Mouse (Mus musculus) G1E (cell line): ENCODE data around the gene Camk2n1. TPM values are rescaled to one million over a fixed set of nuclear protein-coding genes. Genes with fewer than 3 reads are reported as not detected.

Experiments used
- ATAC-seq: 2 replicates; pipeline ENCODE4 v1.8.0; 2016; ENCODE audit warnings: mild to moderate bottlenecking; ENCODE audit not compliant: insufficient number of reproducible peaks, poor library complexity, low FRiP score, severe bottlenecking; ENCODE audit errors: extremely low read depth
- DNase-seq: peaks from one replicate; pipeline ENCODE4 v3.0.0; 2012; ENCODE audit warnings: low spot score
- H3K27me3 ChIP-seq: 2 replicates; pipeline ENCODE4 v1.6.1; 2012; ENCODE audit warnings: mild to moderate bottlenecking, low read length, inconsistent platforms; ENCODE audit not compliant: insufficient read depth
- H3K36me3 ChIP-seq: replicated peaks from 2 replicates; pipeline ENCODE3; 2012; ENCODE audit warnings: mild to moderate bottlenecking, inconsistent platforms
- H3K4me1 ChIP-seq: 2 replicates; pipeline ENCODE4 v1.6.1; 2012; ENCODE audit warnings: low read depth, low read length, inconsistent platforms, mixed read lengths; ENCODE audit not compliant: insufficient read depth
- H3K4me3 ChIP-seq: 2 replicates; pipeline ENCODE4 v1.5.1; 2012; ENCODE audit warnings: low read depth, mild to moderate bottlenecking, inconsistent platforms, low read length, moderate library complexity, mixed read lengths
- H3K9me3 ChIP-seq: replicated peaks from 2 replicates; pipeline ENCODE4 v1.6.1; 2012; ENCODE audit warnings: inconsistent platforms
- CTCF ChIP-seq: IDR thresholded peaks from 2 replicates; pipeline ENCODE4 v1.5.1; 2012; ENCODE audit warnings: low read depth, low read length, inconsistent platforms, mixed read lengths
- GATA1 ChIP-seq: IDR thresholded peaks from 2 replicates; pipeline ENCODE4 v1.6.1; 2012; ENCODE audit warnings: borderline replicate concordance, low read length, inconsistent platforms, mixed read lengths
- GATA2 ChIP-seq: IDR thresholded peaks from 2 replicates; pipeline ENCODE4 v1.6.1; 2012; ENCODE audit warnings: low read depth, low read length, inconsistent platforms, borderline replicate concordance
- POLR2AphosphoS5 ChIP-seq: IDR thresholded peaks from 2 replicates; pipeline ENCODE4 v1.6.1; 2012; ENCODE audit warnings: low read depth, low read length, inconsistent platforms; ENCODE audit not compliant: insufficient replicate concordance
- TAL1 ChIP-seq: conservative IDR thresholded peaks from 2 replicates; pipeline ENCODE4 v1.6.1; 2012; ENCODE audit warnings: low read depth, low read length, inconsistent platforms, mixed read lengths
- polyA plus RNA-seq: library from polyadenylated mRNA; stranded (reverse); fragments of >175 nt; gene quantifications from 2 replicates; pipeline ENCODE4 v1.2.3, GENCODE M21; 2012
- total RNA-seq, 2 experiments: library from RNA; stranded (forward) in 1 of 2; stranded (reverse) in 1 of 2; fragments of 200-1000 nt in 1 of 2; fragments of >200 nt in 1 of 2; fragmentation: Nextera tagmentation in 1 of 2; gene quantifications; 2 replicates each; pipeline ENCODE4 v1.2.3; 2014 to 2017

The Camk2n1 gene
- total and polyA plus RNA-seq, 3 experiments = 1.6 to 3.7 (median 3.0) TPM

DNA sequence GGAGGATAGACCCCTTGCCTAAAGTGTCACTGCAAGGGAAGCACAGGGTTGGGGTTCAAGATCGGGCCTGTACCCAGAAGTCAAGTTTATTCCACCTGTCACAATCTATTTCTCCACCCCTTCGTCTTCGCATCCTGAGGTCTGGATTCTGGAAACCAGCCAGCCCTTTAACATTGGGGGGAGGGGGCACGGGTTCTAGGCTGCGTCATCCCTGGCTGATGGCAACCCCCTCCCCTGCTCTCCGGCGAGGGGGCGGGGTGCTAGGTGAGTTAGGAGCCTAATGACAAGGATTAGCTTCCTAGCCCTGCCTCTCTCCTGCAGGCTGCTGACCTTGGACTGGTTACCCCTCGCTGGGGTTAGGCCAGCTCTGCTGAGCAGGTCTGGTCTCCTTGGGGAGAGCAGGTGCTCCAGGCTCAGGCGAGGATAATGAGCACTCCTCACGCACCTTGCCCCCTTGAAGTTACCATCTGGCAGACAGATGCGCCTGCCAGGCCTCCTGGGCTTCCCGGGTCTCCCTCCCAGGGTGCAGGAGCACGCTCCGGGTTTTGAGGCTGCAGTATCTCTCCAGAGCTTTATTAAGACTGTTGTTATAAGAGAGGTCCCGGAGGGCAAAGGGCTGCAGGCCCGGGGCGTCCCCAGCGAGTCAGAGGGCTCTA lies 889 bp upstream of the Camk2n1 start:
- H3K4me3 ChIP-seq = peak overlapping the region; percentile 75; the same call in 1 of the 2 replicates

GRCm38 (mm10) chr4:138454571-138455140 lies 542 bp downstream of the Camk2n1 start:
- Histone ChIP-seq H3K4me1 (peaks cover 36% of the 10 kb centered on the region), H3K27me3 (peaks cover 40% of the 10 kb centered on the region), H3K4me3 (peak overlapping the region; percentile 75), H3K9me3 (peaks cover 10% of the 10 kb centered on the region), H3K36me3 (no peaks in the 10 kb centered on the region)
- TF ChIP-seq GATA2 = no peak
- DNase-seq (peak; percentile 69), ATAC-seq (no peak)

More for the DNA sequence above, 889 bp upstream of the Camk2n1 start:
- ATAC-seq (no peak), DNase-seq (no peak)
- no peak for TF ChIP-seq GATA2
- TF ChIP-seq TAL1 = no peak
- no peak for TF ChIP-seq POLR2AphosphoS5
- no peak for TF ChIP-seq CTCF
- no peak for TF ChIP-seq GATA1
- peaks cover 10% of the 10 kb centered on the region for H3K9me3 ChIP-seq
- H3K36me3 ChIP-seq = no peaks in the 10 kb centered on the region
- peaks cover 43% of the 10 kb centered on the region for H3K27me3 ChIP-seq
- H3K4me1 ChIP-seq = peaks cover 36% of the 10 kb centered on the region

DNA sequence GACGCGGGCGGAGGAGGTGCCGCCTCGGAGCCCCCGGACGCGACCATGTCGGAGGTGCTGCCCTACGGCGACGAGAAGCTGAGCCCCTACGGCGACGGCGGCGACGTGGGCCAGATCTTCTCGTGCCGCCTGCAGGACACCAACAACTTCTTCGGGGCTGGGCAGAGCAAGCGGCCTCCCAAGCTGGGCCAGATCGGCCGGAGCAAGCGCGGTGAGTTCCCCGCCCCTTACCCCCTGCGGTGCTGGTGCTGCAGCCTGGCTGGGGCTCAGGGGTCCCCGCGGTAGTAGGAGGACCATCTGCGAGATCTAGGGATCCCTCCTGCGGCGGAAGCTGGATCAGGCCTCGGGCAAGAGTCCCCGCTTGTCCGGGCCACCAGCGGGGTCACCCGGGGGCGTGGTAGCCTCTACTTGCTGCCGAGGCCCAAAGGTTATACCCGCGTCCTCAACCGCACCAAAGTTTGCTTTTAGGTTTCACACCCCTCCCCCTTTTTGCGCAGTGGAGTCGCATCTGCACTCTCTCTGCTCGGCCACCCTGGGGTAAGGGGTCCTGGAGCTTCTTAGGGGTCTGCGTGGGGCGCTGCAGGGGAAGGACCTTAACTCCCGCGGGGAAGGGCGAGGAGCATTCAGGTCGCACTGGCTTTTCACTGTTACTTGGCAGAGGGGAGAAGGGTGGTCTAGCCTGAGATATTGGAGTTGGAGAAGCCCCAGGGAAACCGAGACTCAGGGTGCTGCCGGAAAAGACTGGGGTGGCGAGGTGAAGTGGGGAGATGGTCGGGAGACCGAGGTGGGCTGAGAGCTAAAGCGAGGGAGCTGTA lies 1.2 kb downstream of the Camk2n1 start:
- Histone ChIP-seq H3K36me3 (no peaks in the 10 kb centered on the region), H3K4me1 (peaks cover 36% of the 10 kb centered on the region), H3K4me3 (peak overlapping the region; percentile 75), H3K27me3 (peaks cover 36% of the 10 kb centered on the region), H3K9me3 (peaks cover 10% of the 10 kb centered on the region)
- no peak for ATAC-seq
- TF ChIP-seq GATA2 (no peak), GATA1 (no peak)
- no peak for DNase-seq

- no peak for DNase-seq
- peaks cover 36% of the 10 kb centered on the region for H3K4me1 ChIP-seq
- H3K36me3 ChIP-seq = no peaks in the 10 kb centered on the region
- TF ChIP-seq POLR2AphosphoS5 (no peak), GATA2 (no peak), GATA1 (no peak), TAL1 (no peak), CTCF (no peak)
- no peak overlapping the region for H3K4me3 ChIP-seq
- peaks cover 36% of the 10 kb centered on the region for H3K27me3 ChIP-seq
- ATAC-seq = no peak
- peaks cover 10% of the 10 kb centered on the region for H3K9me3 ChIP-seq
Measured at GRCm38 (mm10) chr4:138455956-138456341, 1.8 kb downstream of the Camk2n1 start.

DNA sequence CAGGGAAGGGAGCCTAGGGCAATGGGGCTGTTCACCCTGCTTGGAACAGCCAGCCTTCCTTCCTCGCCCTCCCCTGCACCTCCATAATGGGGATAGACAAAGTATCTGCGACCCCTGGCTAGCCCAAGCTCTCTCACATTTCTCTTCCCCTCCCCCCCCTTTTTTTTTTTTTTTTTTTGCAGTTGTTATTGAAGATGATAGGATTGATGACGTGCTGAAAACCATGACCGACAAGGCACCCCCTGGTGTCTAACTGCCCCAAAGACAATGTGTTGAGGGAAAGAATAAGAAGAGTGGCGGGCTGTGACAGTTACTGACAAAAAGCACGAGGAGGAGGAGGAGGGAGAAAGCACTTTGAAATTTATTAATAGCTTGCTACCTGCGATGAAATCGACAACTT lies 2.4 kb downstream of the Camk2n1 start:
- no peaks in the 10 kb centered on the region for H3K36me3 ChIP-seq
- ATAC-seq = no peak
- H3K4me3 ChIP-seq = no peak overlapping the region
- peaks cover 36% of the 10 kb centered on the region for H3K27me3 ChIP-seq
- no peak for DNase-seq
- H3K4me1 ChIP-seq = peaks cover 36% of the 10 kb centered on the region
- TF ChIP-seq GATA1 (no peak), POLR2AphosphoS5 (no peak), GATA2 (no peak), TAL1 (no peak), CTCF (no peak)
- H3K9me3 ChIP-seq = peaks cover 10% of the 10 kb centered on the region

DNA sequence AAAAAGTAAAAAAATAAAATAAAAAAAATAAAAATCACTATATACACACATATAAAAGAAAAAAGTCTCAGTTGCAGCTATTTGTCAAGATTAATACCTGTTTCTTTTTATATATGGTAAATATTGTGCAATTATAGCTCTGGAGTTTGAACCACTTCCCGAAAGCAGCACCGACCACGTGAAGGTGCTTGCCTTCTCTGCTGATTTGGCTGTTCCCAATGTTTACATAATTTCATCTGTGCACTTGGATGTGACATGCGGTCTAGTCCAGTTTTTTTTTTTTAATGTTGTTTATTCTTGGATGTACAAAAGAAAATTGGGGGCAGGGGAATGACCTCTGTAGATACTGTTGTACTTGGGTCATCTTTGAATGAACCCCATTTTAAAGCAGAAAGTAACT lies 3.0 kb downstream of the Camk2n1 start:
- H3K36me3 ChIP-seq = no peaks in the 10 kb centered on the region
- no peak for TF ChIP-seq POLR2AphosphoS5
- TF ChIP-seq GATA1 = no peak
- TF ChIP-seq GATA2 = no peak
- TF ChIP-seq CTCF = no peak
- TF ChIP-seq TAL1 = no peak
- no peak for DNase-seq
- ATAC-seq = no peak
- H3K4me1 ChIP-seq = peaks cover 36% of the 10 kb centered on the region
- H3K9me3 ChIP-seq = peaks cover 10% of the 10 kb centered on the region
- H3K4me3 ChIP-seq = no peak overlapping the region
- peaks cover 33% of the 10 kb centered on the region for H3K27me3 ChIP-seq
